Mouse (Mus musculus) ES-Bruce4 (cell line): ENCODE data around the gene Olfr945.

ENCODE experiments used
- CTCF ChIP-seq: IDR thresholded peaks from one replicate; pipeline ENCODE4 v1.8.1; 2011; ENCODE audit warnings: low read depth, low read length
- EP300 ChIP-seq: IDR thresholded peaks from 2 replicates; pipeline ENCODE4 v1.6.1; 2011; ENCODE audit warnings: low read depth, low read length; ENCODE audit not compliant: insufficient read depth
- POLR2A ChIP-seq: IDR thresholded peaks from one replicate; pipeline ENCODE4 v1.8.1; 2011; ENCODE audit warnings: low read length; ENCODE audit not compliant: insufficient read depth

DNA sequence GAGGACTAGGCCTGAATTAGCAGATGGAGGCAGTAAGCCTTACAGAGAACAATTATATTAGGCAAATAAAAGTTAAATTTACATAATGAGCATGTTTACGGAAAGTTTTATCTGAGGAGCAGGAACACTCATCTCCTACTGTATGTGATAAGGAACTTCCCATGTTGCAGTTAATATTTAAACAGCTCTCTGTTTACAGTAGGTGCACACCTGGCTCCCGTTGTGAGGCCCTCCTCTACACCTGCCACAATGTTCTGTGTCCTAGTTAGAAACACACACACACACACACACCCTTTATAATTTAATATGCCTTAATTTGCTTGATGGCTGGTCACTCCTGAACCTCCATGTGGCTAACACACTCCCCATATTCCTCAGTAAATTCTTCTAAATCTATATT lies 10.5 kb upstream of the Olfr945 start:
- TF ChIP-seq CTCF (no peak), POLR2A (no peak), EP300 (no peak)
